11 mouse cellular contexts compared by ENCODE assay signal in the genomic region with DNA sequence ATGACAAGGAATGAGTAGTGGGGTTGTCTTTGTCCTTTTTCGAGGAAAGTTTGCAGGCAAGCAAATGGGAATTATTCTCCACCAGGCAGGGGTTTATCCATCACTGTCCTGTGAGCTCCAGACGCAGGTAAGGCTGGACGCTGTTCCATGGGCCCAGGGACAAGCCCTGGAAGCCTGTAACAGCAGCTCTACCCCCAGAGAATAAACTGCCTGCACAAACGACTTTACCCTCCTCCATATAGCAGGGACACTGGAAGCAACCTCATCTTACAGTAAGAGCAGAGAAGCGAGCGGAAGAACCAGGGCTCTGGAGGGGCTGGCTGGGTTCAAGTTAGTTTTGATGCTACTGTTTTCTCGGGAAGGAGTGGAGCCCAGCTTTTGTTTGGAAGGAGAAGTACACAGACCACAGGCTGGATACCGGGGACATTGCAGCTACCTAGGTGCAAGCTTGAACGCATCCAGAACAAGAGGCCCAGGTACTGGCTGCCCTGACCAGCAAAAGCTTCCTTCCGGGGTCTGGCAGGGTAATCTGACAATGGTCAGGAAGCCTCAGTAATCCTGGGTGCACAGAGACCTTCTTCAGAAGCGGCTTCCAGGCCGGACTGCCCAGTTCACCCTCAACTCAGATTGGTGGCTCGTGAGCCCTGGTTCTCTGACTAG. TPM values are rescaled to one million over a fixed set of nuclear protein-coding genes. Genes with fewer than 3 reads are reported as not detected.
DNase-seq lines count a peak whose midpoint lies in the region; ATAC-seq and TF ChIP-seq lines count a peak whose summit lies in the region.
"Had no signal": no experiment of that assay in that cellular context is flagged by ENCODE, and none has a peak within 500 bp of the region (broad histone marks: within the 10 kb centered on the region; RNA-seq: fewer than 3 reads in every experiment).

No protein-coding gene starts in this region.

- H3K36me3 ChIP-seq in liver, embryonic 11.5 days (ENCODE audit: control insufficient read depth, insufficient read depth, low read length) = no peaks in the 10 kb centered on the region
- no peaks in the 10 kb centered on the region for H3K36me3 ChIP-seq in forebrain, embryonic 11.5 days (ENCODE audit: control insufficient read depth, insufficient read depth, low read length)
- no peaks in the 10 kb centered on the region for H3K36me3 ChIP-seq in hindbrain, postnatal 0 days (ENCODE audit: insufficient read depth, low read length)
- no peaks in the 10 kb centered on the region for H3K36me3 ChIP-seq in neural tube, embryonic 11.5 days (ENCODE audit: control insufficient read depth, insufficient read depth, low read length)

- H3K9ac ChIP-seq in liver, embryonic 11.5 days (ENCODE audit: low read depth, low read length) = no peak overlapping the region
- peak overlapping the region; percentile 76 for H3K9ac ChIP-seq in forebrain, embryonic 11.5 days (ENCODE audit: low read length)
- no peak overlapping the region; the same call in 1 of the 2 replicates for H3K9ac ChIP-seq in hindbrain, postnatal 0 days (replicated peaks; ENCODE audit: low read length)
- H3K9ac ChIP-seq in neural tube, embryonic 11.5 days (ENCODE audit: low read length) = peak overlapping the region; percentile 81

- peaks cover 17% of the 10 kb centered on the region for H3K4me1 ChIP-seq in liver, embryonic 11.5 days (replicated peaks; ENCODE audit: control insufficient read depth, insufficient read depth, low read length)
- H3K4me1 ChIP-seq in forebrain, embryonic 11.5 days (replicated peaks; ENCODE audit: control insufficient read depth, insufficient read depth, low read length) = peaks cover 38% of the 10 kb centered on the region
- H3K4me1 ChIP-seq in hindbrain, postnatal 0 days (ENCODE audit: insufficient read depth, low read length) = peaks cover 28% of the 10 kb centered on the region
- peaks cover 29% of the 10 kb centered on the region for H3K4me1 ChIP-seq in neural tube, embryonic 11.5 days (ENCODE audit: control insufficient read depth, insufficient read depth, low read length)

- H3K27ac ChIP-seq in liver, embryonic 11.5 days (ENCODE audit: low read depth, low read length) = no peak overlapping the region
- H3K27ac ChIP-seq in forebrain, embryonic 11.5 days (ENCODE audit: low read depth, low read length) = peak overlapping the region; percentile 85
- H3K27ac ChIP-seq in hindbrain, postnatal 0 days = peak overlapping the region; percentile 33
- peak overlapping the region; percentile 95 for H3K27ac ChIP-seq in neural tube, embryonic 11.5 days (ENCODE audit: low read depth, low read length)

- no peak for TF ChIP-seq CTCF in hindbrain, postnatal 0 days (IDR thresholded peaks at IDR 0.05; ENCODE audit: low read depth)

- no peak for DNase-seq in liver, embryonic 11.5 days (ENCODE audit: low spot score)
- DNase-seq in liver (no peak), adipocyte (ENCODE audit: low spot score) (no peak)
- DNase-seq in forebrain, embryonic 11.5 days (ENCODE audit: low spot score) = peak; percentile 59
- no peak for DNase-seq in hindbrain, postnatal 0 days (ENCODE audit: low spot score)
- peak; percentile 64 for DNase-seq in neural tube, embryonic 11.5 days (ENCODE audit: low spot score)
- DNase-seq in T-cell, adult 2 months (ENCODE audit: low spot score) = no peak
- no peak for DNase-seq in left cerebral cortex, postnatal 14 days (ENCODE audit: low spot score in 2 of 2)
- DNase-seq: heart, adult 18-20 months; right cerebral cortex, postnatal 4 days had no signal

- peak overlapping the region; percentile 76 for H3K4me2 ChIP-seq in liver, embryonic 11.5 days
- peak overlapping the region; percentile 97 for H3K4me2 ChIP-seq in forebrain, embryonic 11.5 days (ENCODE audit: low read depth, low read length, severe bottlenecking)
- peak overlapping the region; percentile 96 for H3K4me2 ChIP-seq in hindbrain, postnatal 0 days (ENCODE audit: low read depth, low read length)
- H3K4me2 ChIP-seq in neural tube, embryonic 11.5 days (ENCODE audit: low read depth) = peak overlapping the region; percentile 92

- no peaks in the 10 kb centered on the region for H3K9me3 ChIP-seq in liver, embryonic 11.5 days (ENCODE audit: control insufficient read depth, low read length)
- H3K9me3 ChIP-seq in forebrain, embryonic 11.5 days (ENCODE audit: control insufficient read depth, low read length) = no peaks in the 10 kb centered on the region
- no peaks in the 10 kb centered on the region for H3K9me3 ChIP-seq in hindbrain, postnatal 0 days (ENCODE audit: low read length)
- H3K9me3 ChIP-seq in neural tube, embryonic 11.5 days (ENCODE audit: control insufficient read depth, low read length) = no peaks in the 10 kb centered on the region

- intact Hi-C loops in left cerebral cortex, postnatal 14 days (cut with DNase I) = no loop called here

- H3K27me3 ChIP-seq in liver, embryonic 11.5 days (replicated peaks; ENCODE audit: control insufficient read depth, insufficient read depth, low read length) = peaks cover 65% of the 10 kb centered on the region
- peaks cover 12% of the 10 kb centered on the region for H3K27me3 ChIP-seq in forebrain, embryonic 11.5 days (ENCODE audit: control insufficient read depth, insufficient read depth, low read length)
- no peaks in the 10 kb centered on the region for H3K27me3 ChIP-seq in hindbrain, postnatal 0 days (ENCODE audit: insufficient read depth, low read length)
- H3K27me3 ChIP-seq in neural tube, embryonic 11.5 days (ENCODE audit: control insufficient read depth, insufficient read depth, low read length) = peaks cover 33% of the 10 kb centered on the region

- H3K4me3 ChIP-seq in liver, embryonic 11.5 days (ENCODE audit: low read depth, low read length) = no peak overlapping the region
- H3K4me3 ChIP-seq in forebrain, embryonic 11.5 days (ENCODE audit: low read depth, low read length) = peak overlapping the region; percentile 0; the same call in 1 of the 2 replicates
- no peak overlapping the region for H3K4me3 ChIP-seq in hindbrain, postnatal 0 days (ENCODE audit: low read length)
- peak overlapping the region; percentile 39 for H3K4me3 ChIP-seq in neural tube, embryonic 11.5 days (ENCODE audit: low read depth, low read length)

- ATAC-seq in liver, embryonic 11.5 days (replicated peaks; ENCODE audit: low FRiP score) = no peak
- peak; percentile 15; the same call in 1 of the 2 replicates for ATAC-seq in forebrain, embryonic 11.5 days (replicated peaks; ENCODE audit: low FRiP score)
- ATAC-seq in hindbrain, postnatal 0 days = no peak
- no peak; the same call in none of the 2 replicates for ATAC-seq in neural tube, embryonic 11.5 days (ENCODE audit: insufficient read depth, low FRiP score, low TSS enrichment)

- 4% methylated on average over 13 of the region's 13 CpGs for WGBS in liver, embryonic 11.5 days
- WGBS in forebrain, embryonic 11.5 days = 2% methylated on average over 13 of the region's 13 CpGs
- 12% methylated on average over 13 of the region's 13 CpGs for WGBS in hindbrain, postnatal 0 days
- WGBS in neural tube, embryonic 11.5 days = 4% methylated on average over 13 of the region's 13 CpGs

RNA-seq across cellular contexts. Expression of a gene that starts 31.6 kb away (rescaled TPM):
- not detected in 2 replicates for polyA plus RNA-seq in liver, embryonic 11.5 days (2014; fragmentation: Nextera tagmentation; extraction: Ambion mirVana)
- polyA plus RNA-seq in forebrain, embryonic 11.5 days (2014; fragmentation: Nextera tagmentation; extraction: Ambion mirVana) = 10.0 and 11.3 TPM in 2 replicates
- total RNA-seq in hindbrain, postnatal 0 days (2014; rRNA removed) = 13.3 and 18.4 TPM in 2 replicates
- 4.1 and 4.4 TPM in 2 replicates for polyA plus RNA-seq in hindbrain, postnatal 0 days (2015; fragmentation: Nextera tagmentation; extraction: Ambion mirVana)
- 23.0 and 25.1 TPM in 2 replicates for polyA plus RNA-seq in neural tube, embryonic 11.5 days (2014; fragmentation: Nextera tagmentation; extraction: Ambion mirVana)
- 1 to 10 TPM; 9.0 to 9.1 TPM for total RNA-seq in left cerebral cortex, postnatal 14 days (2021)
- total RNA-seq: heart, adult 18-20 months; monocyte, adult 5-6 weeks had no signal

RNA-seq across cellular contexts. Expression of a gene that starts 53.4 kb away (rescaled TPM):
- polyA plus RNA-seq in liver, embryonic 11.5 days (2014; fragmentation: Nextera tagmentation; extraction: Ambion mirVana) = 1.9 and 2.2 TPM in 2 replicates
- polyA plus RNA-seq in forebrain, embryonic 11.5 days (2014; fragmentation: Nextera tagmentation; extraction: Ambion mirVana) = 1.0 and 1.4 TPM in 2 replicates
- total RNA-seq in hindbrain, postnatal 0 days (2014; rRNA removed) = 2.7 and 3.1 TPM in 2 replicates
- polyA plus RNA-seq in hindbrain, postnatal 0 days (2015; fragmentation: Nextera tagmentation; extraction: Ambion mirVana) = 2.6 and 2.7 TPM in 2 replicates
- polyA plus RNA-seq in neural tube, embryonic 11.5 days (2014; fragmentation: Nextera tagmentation; extraction: Ambion mirVana) = 1.0 and 1.1 TPM in 2 replicates
- 1 to 10 TPM; 3.8 to 3.9 TPM for total RNA-seq in left cerebral cortex, postnatal 14 days (2021)

RNA-seq across cellular contexts. Expression of a gene that starts 55.6 kb away (rescaled TPM):
- polyA plus RNA-seq in liver, embryonic 11.5 days (2014; fragmentation: Nextera tagmentation; extraction: Ambion mirVana) = 9.5 and 12.0 TPM in 2 replicates
- polyA plus RNA-seq in forebrain, embryonic 11.5 days (2014; fragmentation: Nextera tagmentation; extraction: Ambion mirVana) = 14.3 and 15.0 TPM in 2 replicates
- 51.7 and 54.5 TPM in 2 replicates for total RNA-seq in hindbrain, postnatal 0 days (2014; rRNA removed)
- 26.4 and 26.8 TPM in 2 replicates for polyA plus RNA-seq in hindbrain, postnatal 0 days (2015; fragmentation: Nextera tagmentation; extraction: Ambion mirVana)
- polyA plus RNA-seq in neural tube, embryonic 11.5 days (2014; fragmentation: Nextera tagmentation; extraction: Ambion mirVana) = 17.5 and 18.8 TPM in 2 replicates
- 10 to 100 TPM; 58.4 to 62.4 TPM for total RNA-seq in left cerebral cortex, postnatal 14 days (2021)

Comparison
In these comparisons a context has a peak if more than half of its experiments do, and no peak if none do; other contexts are left out.
1. DNase-seq: peak in forebrain, embryonic 11.5 days (single experiment) and neural tube, embryonic 11.5 days (single experiment); none in liver, embryonic 11.5 days (single experiment), liver (single experiment), hindbrain, postnatal 0 days (single experiment), T-cell, adult 2 months (single experiment), adipocyte (single experiment) and left cerebral cortex, postnatal 14 days (0 of 2).
2. H3K4me3 ChIP-seq: peak in forebrain, embryonic 11.5 days (single experiment) and neural tube, embryonic 11.5 days (single experiment); none in liver, embryonic 11.5 days (single experiment) and hindbrain, postnatal 0 days (single experiment).
3. H3K9ac ChIP-seq: peak in forebrain, embryonic 11.5 days (single experiment) and neural tube, embryonic 11.5 days (single experiment); none in liver, embryonic 11.5 days (single experiment) and hindbrain, postnatal 0 days (single experiment).
4. Peak in every context shown above with its lines, with median percentiles within 50 percentile points of each other: H3K4me2 ChIP-seq.